Mouse (Mus musculus): ENCODE data around the gene Itpk1.

The Itpk1 gene

DNA sequence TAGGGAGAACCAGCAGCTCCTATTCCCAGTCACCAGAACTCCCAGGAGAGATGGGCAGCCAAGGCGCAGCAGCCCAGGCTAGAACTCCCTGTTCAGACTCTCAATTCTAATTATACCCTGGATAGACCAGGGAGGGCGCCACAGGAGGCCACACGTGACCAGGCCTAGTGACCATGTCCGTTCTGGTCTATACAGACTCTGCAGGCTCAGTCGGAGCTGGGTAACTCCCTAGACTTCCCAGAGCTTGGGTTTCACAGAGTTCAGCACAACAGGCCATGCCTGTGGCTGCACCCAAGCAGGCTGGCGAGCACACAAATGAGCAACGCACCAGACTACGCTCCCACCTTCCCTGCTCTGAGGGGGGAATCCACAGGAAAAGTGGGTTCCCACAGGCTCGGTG is 110.1 kb downstream of the Itpk1 start:
- DNase-seq (ENCODE audit: low read depth, low spot score) = no peak

GRCm38 (mm10) chr12:102593699-102594098 is 111.0 kb downstream of the Itpk1 start:
- DNase-seq (ENCODE audit: low read depth, low spot score) = no peak

DNA sequence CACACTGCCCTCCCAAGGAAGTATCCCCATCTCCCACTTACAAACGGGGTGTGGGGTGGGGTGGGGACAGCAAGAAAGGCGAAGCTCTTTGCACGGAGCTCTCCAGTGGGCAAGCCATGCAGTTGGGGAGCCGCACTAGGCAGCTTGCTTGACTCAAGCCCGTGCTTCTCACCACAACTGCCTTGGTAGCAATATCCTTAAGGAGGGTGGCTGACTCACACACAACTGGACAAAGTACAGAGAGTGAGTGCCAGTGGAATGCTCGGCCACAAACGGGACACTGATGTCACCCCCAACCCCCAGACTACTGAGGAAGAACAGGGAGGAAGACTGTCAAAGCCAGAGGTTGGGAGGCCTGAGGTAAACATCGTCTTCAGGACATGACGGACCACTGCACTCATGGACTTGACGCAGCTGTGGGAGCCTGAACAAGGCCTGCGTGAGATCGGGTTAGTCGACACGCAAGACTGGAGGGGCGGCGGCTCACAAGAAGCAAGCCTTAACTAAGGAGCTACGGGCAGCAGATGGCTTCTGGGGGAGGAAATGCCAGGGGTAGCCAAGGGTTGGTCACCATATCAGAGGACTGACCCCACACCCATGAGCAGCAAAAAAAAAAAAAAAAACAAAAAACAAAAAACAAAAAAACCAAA is 113.9 kb downstream of the Itpk1 start:
- DNase-seq (ENCODE audit: low read depth, low spot score) = no peak

- DNase-seq (ENCODE audit: low read depth, low spot score) = no peak
These were observed 117.6 kb downstream of the Itpk1 start for GRCm38 (mm10) chr12:102587106-102587505.

DNA sequence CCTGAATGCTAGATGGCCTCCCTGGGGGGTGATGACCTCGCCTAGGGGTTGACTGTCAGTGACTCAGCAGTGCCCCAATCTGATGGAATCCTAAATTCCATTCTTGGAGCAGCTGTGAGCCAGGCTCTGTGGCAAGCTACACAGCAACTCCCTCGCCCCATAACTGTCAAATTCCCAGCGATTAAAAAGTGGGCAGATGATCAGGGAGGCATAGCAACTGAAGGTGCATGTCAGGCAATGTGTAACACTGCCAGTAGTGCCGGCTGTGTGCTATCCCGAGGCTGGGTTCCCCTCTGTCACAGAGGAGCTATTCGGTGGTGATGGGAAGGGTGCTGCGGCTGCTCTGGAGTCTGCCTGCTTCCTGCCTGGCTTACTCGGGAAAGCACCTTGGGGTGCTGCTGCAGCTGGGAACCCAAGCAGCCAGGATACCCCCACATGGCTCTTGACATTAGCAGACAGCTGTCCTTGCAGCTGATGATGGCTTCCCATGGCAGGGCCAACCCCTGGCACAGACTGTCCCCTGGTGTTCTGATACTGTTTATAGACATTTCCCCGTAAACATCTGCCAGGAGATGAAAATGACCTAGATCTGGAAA is 118.3 kb downstream of the Itpk1 start:
- no peak for DNase-seq (ENCODE audit: low read depth, low spot score)

DNA sequence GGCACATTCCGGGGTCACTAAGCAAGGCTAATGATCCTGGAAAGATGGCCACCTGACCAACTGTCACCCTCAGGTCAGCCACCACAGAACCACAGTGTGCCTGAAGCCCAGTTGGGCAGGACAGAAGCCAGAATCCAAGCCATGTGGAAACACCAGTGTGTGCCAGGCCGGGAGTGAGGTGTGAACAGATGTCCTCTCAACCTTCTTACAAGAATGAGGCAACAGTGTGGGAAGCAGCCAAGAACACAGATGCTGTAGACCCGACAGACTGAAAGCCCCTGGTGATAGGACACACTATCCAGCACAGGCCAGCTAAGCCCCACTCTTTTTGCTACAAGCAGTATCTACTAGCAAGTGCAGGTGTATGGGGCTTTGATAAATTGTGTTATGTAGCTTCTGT is 119.3 kb downstream of the Itpk1 start:
- DNase-seq (ENCODE audit: low read depth, low spot score) = no peak

DNA sequence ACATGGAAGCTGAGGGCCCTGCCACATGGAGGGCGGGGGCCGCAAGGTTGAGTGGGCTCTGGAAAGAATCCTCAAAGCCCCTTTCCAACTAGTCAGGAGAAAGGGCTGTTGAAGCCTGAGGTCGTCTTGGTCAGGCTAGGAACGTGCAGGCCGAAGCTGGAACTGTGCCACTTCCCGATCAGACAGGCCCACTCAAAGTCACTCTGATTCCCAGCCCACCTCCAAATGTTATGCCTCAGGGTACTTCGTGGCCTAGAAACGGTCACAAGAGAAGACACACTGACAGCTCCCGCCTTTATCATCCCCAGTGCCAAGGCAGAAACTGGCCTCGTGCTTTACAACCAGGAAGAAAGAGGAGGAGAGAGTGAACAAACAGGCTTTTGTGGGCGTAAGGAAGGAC is 122.3 kb downstream of the Itpk1 start:
- no peak for DNase-seq (ENCODE audit: low read depth, low spot score)

- DNase-seq (ENCODE audit: low read depth, low spot score) = no peak
These were observed 123.0 kb downstream of the Itpk1 start for GRCm38 (mm10) chr12:102581579-102582196.

DNA sequence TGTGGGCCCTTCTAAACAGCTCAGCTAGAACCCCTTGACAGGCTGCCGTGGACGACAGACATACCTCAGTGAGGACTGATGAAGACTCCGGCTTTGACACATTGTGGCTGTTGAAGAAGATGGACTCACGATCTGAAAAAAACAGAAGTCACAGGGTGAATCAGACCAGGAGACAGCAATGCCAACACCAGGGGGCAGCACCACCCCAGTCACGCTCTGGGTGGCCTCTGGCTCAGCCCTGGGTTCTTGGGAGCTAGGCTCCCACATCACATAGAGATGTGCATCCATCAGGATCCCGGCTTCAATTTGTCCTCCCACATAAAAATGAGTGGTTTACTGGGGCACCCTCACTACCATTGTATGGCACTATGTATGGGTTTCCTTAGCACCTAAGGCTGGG is 125.7 kb downstream of the Itpk1 start:
- peak; percentile 72 for DNase-seq (ENCODE audit: low read depth, low spot score)

- no peak for DNase-seq (ENCODE audit: low read depth, low spot score)
These were observed 127.9 kb downstream of the Itpk1 start for GRCm38 (mm10) chr12:102576659-102577398.

DNA sequence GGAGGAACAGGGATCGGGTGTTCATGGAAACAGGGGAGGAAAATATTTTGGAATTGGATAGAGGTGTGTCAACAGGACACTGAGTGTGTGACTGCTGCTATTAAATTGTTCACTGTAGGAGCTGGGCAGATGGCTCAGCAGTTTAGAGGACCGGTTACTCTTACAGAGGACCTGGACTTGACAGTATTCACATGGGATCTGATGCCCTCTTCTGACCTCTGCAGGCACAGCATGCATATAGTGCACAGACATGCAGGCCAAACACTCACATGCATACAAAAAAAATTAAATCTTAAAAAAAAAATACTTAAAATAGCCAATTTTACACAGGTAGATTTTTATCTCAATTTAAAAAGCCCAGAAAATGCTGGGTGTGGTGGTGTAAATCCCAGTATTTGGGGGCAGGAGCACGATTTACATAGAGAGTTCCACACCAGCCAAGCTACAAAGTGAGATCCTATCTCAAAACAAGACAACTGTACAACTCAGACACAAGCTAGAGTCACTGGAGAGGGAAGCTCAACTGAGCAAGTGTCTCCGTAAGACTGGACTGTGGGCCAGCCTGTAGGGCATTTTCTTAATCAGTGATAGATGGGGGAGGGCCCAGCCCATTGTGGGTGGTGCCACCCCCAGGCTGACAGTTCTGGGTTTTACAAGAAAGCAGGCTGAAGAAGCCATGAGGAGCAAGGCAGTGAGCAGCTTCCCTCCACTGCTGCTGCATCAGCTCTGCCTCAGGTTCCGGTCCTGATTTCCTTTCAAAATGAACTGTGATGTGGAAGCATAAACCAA is 129.0 kb downstream of the Itpk1 start:
- DNase-seq (ENCODE audit: low read depth, low spot score) = no peak

DNA sequence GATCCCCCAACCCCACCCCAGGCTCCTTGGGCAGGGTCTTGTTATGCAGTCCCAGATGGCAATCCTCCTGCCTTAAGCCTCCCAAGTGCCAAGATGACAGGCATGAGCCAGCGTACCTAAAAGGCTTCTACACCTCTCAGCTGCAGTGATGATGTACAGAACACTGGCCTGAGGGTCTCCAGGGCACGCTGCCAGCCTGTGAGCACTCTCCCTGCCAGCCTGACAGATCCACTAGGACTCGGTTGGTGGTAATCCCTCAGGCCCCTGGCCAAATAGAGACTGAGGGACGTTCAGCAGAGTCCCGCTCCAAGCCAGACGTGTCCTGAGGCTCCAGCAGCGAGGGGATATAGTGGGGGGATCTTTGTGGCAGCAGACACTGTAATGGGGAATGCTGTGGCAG is 131.7 kb downstream of the Itpk1 start:
- DNase-seq (ENCODE audit: low read depth, low spot score) = no peak

DNA sequence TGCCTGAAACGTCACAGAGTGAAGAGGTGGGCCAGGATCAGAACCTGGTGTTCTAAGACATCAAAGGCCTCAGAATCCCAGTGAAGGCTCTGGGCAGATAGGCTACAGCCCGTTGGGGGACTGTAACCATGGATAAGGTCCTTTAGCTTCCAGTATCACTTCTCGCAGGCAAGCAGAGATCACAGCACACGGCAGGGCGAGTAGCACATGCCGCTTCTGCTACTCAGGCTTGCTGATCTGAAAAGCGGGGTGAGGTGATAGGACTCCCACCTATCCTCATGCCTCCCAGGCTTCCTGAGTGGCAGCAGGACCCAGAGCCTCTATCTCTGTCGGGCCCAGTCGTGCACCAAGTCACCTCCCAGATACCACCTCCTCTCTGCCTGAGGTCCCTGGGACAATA is 133.1 kb downstream of the Itpk1 start:
- no peak for DNase-seq (ENCODE audit: low read depth, low spot score)

DNA sequence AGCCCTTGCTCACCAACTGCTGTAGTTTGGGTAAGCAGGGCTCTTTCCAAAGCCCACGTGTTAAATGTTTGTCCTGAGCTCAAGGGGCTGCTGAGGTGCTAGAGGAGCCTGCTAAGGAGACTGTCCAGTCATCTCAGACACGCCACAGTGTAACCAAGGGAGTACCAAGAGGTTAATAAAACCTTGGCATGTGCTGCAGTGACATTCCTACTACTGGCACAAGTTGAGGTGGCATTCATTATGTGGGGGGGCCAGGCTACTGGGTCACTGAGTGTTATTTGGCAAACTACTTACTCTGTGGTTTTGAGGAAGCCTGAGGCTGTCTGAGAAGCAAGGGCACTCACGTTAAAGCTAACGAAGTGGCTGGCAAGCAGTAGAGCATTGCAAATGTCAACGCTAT is 134.0 kb downstream of the Itpk1 start:
- DNase-seq (ENCODE audit: low read depth, low spot score) = no peak

- DNase-seq (ENCODE audit: low read depth, low spot score) = no peak
These were observed 134.6 kb downstream of the Itpk1 start for GRCm38 (mm10) chr12:102570111-102570510.

GRCm38 (mm10) chr12:102568219-102568618 is 136.5 kb downstream of the Itpk1 start:
- no peak for DNase-seq (ENCODE audit: low read depth, low spot score)

GRCm38 (mm10) chr12:102566951-102567350 is 137.8 kb downstream of the Itpk1 start:
- no peak for DNase-seq (ENCODE audit: low read depth, low spot score)

DNA sequence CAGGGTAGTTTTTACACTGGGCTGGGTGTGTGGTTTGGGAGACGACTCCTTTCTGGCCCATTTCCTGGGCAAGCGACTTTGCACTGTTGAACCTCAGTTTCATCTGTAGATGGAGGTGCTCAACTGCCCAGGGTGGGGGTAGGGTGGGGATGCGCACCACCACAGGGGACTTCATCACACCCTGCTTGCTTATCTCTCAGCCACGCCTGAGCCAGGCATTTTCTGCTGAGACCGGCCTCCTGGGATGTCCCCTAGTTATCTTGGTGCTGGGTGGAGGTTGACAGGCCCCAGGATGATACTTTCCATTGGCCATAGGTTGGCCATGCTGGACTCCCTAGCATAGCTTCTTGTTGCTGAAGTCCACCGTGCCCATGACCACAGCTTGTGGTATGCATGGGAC is 139.6 kb downstream of the Itpk1 start:
- no peak for DNase-seq (ENCODE audit: low read depth, low spot score)

DNA sequence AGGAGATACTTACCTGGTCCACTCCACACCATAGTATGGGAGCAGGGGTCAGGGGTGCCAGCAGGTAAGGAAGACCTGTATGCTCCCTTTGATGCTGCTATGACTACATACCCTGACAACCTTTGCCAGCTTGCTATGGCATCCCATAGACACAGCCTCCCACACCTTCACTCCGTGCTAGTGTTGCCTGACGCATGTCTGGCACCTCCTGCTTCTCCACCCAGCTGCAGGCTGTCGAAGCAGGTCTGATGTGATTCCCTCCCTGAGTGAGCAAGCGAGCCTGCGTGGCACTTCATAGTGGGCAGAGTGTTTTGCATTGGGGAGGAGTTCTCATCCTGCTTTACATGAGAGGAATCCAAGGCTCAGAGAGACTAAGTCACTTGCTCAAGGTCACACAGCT is 147.4 kb downstream of the Itpk1 start:
- DNase-seq (ENCODE audit: low read depth, low spot score) = no peak

DNA sequence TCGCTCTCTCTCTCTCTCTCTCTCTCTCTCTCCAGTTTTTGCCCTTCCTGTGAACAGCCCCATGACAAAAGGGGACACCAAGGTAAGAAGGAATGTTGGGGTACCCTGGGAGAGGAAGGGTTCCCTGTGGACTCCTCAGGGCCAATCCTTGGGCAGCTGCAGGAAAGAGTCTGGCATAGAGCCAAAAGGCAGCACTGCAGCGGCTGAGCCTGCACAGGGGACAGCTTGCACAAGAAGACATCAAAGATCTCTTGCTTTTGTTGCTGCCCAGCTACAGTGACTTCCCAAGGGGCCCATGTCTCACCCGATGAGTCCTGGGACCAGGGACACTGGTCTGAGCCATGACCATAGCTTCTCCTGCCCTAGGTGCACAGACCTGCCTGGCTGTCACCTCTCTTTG is 148.9 kb downstream of the Itpk1 start:
- DNase-seq (ENCODE audit: low read depth, low spot score) = no peak

- DNase-seq (ENCODE audit: low read depth, low spot score) = peak; percentile 94
These were observed 149.8 kb downstream of the Itpk1 start, which contains the start of gene Chga for GRCm38 (mm10) chr12:102554721-102555516. TSS of gene Chga (plus strand) at chr12:102554969.

Data from mesoderm, embryonic 11.5 days (tissue).